Mouse (Mus musculus) kidney, postnatal 10 days (tissue): Measurements from ENCODE around the gene Zfp362.

Experiments used
- DNase-seq: peaks from one replicate; pipeline ENCODE4 v3.0.0; 2021; ENCODE audit warnings: mixed read lengths

Gene Zfp362

DNA sequence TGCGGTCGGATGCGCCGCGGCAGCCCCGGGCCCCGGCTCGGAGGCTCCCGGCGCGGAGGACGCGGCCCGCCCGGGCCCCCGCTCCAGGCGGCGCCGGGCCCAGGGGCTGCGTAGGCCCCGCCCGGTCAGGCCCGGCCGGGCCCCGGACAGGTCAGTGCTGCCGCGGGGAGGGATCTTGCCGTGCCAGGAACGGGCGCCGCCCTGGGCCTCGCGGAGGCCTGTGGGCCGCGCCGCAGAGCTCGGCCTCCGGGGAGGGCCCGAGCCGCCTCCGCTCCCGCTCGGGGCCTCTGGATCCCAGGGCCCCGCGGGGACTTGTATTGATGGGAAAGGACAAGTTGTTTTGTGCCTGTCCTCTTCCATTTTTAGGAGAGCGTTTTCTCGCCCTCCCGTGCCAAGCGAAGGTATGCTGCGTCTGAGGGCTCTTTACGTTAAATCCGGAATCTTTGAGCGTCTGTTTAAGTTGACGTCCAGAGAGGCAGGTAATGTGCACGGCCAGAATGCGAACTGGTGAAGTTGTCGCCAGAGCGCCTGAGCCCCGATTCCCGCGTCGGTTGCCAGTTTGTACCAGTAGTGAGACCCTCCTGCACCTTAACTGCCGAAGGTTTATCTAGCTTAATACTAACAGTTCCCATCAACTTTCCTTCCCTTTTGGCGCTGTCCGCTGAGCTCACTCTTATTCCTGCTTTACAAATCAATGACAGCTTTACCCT is 78.0 kb downstream of the Zfp362 start:
- peak; percentile 76 for DNase-seq

DNA sequence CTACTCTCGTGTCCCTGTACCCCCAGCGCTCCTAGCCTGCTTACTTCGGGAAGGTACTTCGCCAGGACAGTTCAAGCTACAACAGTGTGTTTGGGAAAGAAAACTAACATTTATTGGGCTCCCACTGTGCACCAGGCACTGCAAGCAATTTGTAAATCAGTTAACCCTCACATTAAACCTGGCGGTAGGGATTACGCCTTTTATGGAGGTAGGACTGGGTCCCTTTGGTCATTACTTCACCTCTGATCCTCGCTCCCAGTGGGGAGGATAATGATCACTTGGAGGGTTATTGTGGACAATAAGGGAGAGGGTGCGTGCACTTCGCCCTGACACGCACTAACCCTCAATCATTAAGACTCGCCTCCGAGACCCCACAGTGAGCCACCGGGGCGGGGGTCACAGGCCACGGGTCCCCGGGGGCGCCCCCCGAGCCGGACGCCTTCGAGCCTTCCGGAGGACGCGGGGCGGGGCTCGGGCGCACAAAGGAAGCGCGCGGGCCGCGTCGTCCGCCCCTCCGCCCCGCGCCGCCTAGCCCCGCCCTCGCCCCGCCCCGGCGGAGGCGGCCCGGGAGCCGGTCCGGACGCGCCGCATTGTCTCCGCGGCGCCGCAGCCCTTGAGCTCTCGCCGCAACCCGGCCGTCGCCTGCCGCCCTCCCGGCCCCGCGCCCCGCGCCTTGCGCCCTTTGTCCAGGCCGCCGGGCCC is 78.7 kb downstream of the Zfp362 start:
- peak; percentile 94 for DNase-seq

GRCm38 (mm10) chr4:128724059-128724458 is 81.8 kb downstream of the Zfp362 start:
- DNase-seq: peak; percentile 38

GRCm38 (mm10) chr4:128723431-128723830 is 82.4 kb downstream of the Zfp362 start:
- DNase-seq: no peak
